Mouse (Mus musculus) embryonic fibroblast, embryonic 13.5 days (primary cell): ENCODE results near the gene Il1rapl2.

Experiments
- CTCF ChIP-seq: IDR thresholded peaks from 2 replicates; pipeline ENCODE4 v1.5.1; 2011; ENCODE audit warnings: mild to moderate bottlenecking, control low read depth, low read length, moderate library complexity, borderline replicate concordance; ENCODE audit not compliant: insufficient read depth
- POLR2A ChIP-seq: IDR thresholded peaks from 2 replicates; pipeline ENCODE4 v1.6.1; 2011; ENCODE audit warnings: low read depth, mild to moderate bottlenecking, control low read depth, low read length, moderate library complexity

GRCm38 (mm10) chrX:138838381-138838780, 1268.0 kb downstream of the Il1rapl2 start:
- TF ChIP-seq CTCF (no peak), POLR2A (no peak)
